In the genomic region with DNA sequence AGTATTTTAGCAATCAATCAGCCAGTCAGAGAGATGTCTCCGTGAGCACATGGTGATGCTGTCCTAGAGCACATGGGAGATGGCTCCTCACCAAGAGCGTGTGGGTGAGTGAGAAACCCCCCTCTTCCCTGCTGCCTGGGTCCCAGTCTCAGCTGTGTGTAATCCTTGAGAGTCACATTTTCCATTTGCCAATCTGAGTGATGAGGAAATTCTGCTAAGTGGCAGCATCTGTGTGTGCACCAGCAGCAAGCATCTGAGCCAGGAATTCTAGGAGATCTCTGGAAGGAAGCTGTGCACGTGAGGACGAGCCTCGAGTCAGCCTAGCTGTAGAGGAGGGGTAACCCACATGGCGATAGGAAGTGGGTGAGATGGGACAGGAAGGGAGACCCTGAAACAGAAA, we compare ENCODE assay signal across 9 mouse cellular contexts. TPM values are rescaled to one million over a fixed set of nuclear protein-coding genes. Genes with fewer than 3 reads are reported as not detected.
DNase-seq lines count a peak whose midpoint lies in the region; ATAC-seq lines count a peak whose summit lies in the region.
"Had no signal": no experiment of that assay in that cellular context is flagged by ENCODE, and none has a peak within 500 bp of the region (broad histone marks: within the 10 kb centered on the region; RNA-seq: fewer than 3 reads in every experiment).

No protein-coding gene starts in this region.

- H3K4me2 ChIP-seq in hindbrain, embryonic 13.5 days: no peak overlapping the region
- H3K4me2 ChIP-seq in hindbrain, embryonic 11.5 days (replicated peaks; ENCODE audit: low read depth, low read length): no peak overlapping the region

- H3K4me1 ChIP-seq in hindbrain, embryonic 13.5 days (replicated peaks): 0 out of 2 replicates have a peak, but pooled peaks cover 6% of the 10 kb centered on the region
- no peaks in the 10 kb centered on the region for H3K4me1 ChIP-seq in hindbrain, embryonic 11.5 days (replicated peaks; ENCODE audit: control insufficient read depth, insufficient read depth, low read length)

- no peak overlapping the region for H3K4me3 ChIP-seq in hindbrain, embryonic 13.5 days
- H3K4me3 ChIP-seq in hindbrain, embryonic 11.5 days (ENCODE audit: low read depth, low read length): no peak overlapping the region

- DNase-seq in hindbrain, embryonic 11.5 days (ENCODE audit: low spot score): no peak
- DNase-seq in layer of hippocampus, adult 9-11 months: peak; percentile 94
- DNase-seq in right cerebral cortex, adult 2 months (ENCODE audit: low spot score in 2 of 2): peak; percentile 70 to 79
- no peak for DNase-seq in spleen, adult 18-20 months
- no peak for DNase-seq in gastrocnemius, postnatal 4 days (ENCODE audit: low spot score in 2 of 2)
- no peak for DNase-seq in embryo, embryonic 10.5 days (ENCODE audit: low spot score)

- no peaks in the 10 kb centered on the region for H3K36me3 ChIP-seq in hindbrain, embryonic 13.5 days
- no peaks in the 10 kb centered on the region for H3K36me3 ChIP-seq in hindbrain, embryonic 11.5 days (ENCODE audit: control insufficient read depth, insufficient read depth, low read length)

- no peaks in the 10 kb centered on the region for H3K9me3 ChIP-seq in hindbrain, embryonic 13.5 days
- no peaks in the 10 kb centered on the region for H3K9me3 ChIP-seq in hindbrain, embryonic 11.5 days (ENCODE audit: control insufficient read depth, low read length)

- ATAC-seq in hindbrain, embryonic 13.5 days (ENCODE audit: low FRiP score): 0 out of 2 replicates have a peak, but pooled peaks have one; percentile 46
- no peak for ATAC-seq in hindbrain, embryonic 11.5 days (ENCODE audit: low FRiP score)
- 0 out of 2 replicates have a peak, but pooled peaks have one; percentile 11 for ATAC-seq in common myeloid progenitor, adult 5-6 weeks (replicated peaks; ENCODE audit: low read depth, poor library complexity, severe bottlenecking)

- WGBS in hindbrain, embryonic 13.5 days: 51% methylated on average over 6 of the region's 6 CpGs
- 69% methylated on average over 6 of the region's 6 CpGs for WGBS in hindbrain, embryonic 11.5 days

- no peaks in the 10 kb centered on the region for H3K27me3 ChIP-seq in hindbrain, embryonic 13.5 days
- H3K27me3 ChIP-seq in hindbrain, embryonic 11.5 days (ENCODE audit: control insufficient read depth, insufficient read depth, low read length): no peaks in the 10 kb centered on the region

- no peak overlapping the region for H3K27ac ChIP-seq in hindbrain, embryonic 13.5 days
- no peak overlapping the region for H3K27ac ChIP-seq in hindbrain, embryonic 11.5 days (ENCODE audit: low read depth, low read length)
- H3K27ac ChIP-seq: kidney, postnatal 0 days had no signal

- H3K9ac ChIP-seq in hindbrain, embryonic 13.5 days: no peak overlapping the region
- H3K9ac ChIP-seq in hindbrain, embryonic 11.5 days (ENCODE audit: low read depth, low read length): no peak overlapping the region

RNA-seq across cellular contexts. Expression of a gene that starts 50.5 kb away (rescaled TPM):
- 209 and 210 TPM in 2 replicates for polyA plus RNA-seq in hindbrain, embryonic 13.5 days (2015; fragmentation: Nextera tagmentation; extraction: Ambion mirVana)
- 235 and 238 TPM in 2 replicates for polyA plus RNA-seq in hindbrain, embryonic 11.5 days (2014; fragmentation: Nextera tagmentation; extraction: Ambion mirVana)
- total RNA-seq in common myeloid progenitor, adult 5-6 weeks (2017): 126 and 160 TPM in 2 replicates
- 100 to 1,000 TPM; 108 to 118 TPM for total RNA-seq in gastrocnemius, postnatal 4 days (2021)

Comparison
In these comparisons a context has a peak if more than half of its experiments do, and no peak if none do; other contexts are left out.
1. DNase-seq: peak in layer of hippocampus, adult 9-11 months (single experiment) and right cerebral cortex, adult 2 months (2 of 2); none in hindbrain, embryonic 11.5 days (single experiment), spleen, adult 18-20 months (0 of 2), gastrocnemius, postnatal 4 days (0 of 2) and embryo, embryonic 10.5 days (single experiment).